12 mouse cellular contexts compared by ENCODE assay signal in genomic region chr11:35389780-35390435, GRCm38 (mm10).
"Had no signal": no experiment of that assay in that cellular context is flagged by ENCODE, and none has a peak within 500 bp of the region (broad histone marks: within the 10 kb centered on the region; RNA-seq: fewer than 3 reads in every experiment).

No protein-coding gene starts in this region.

- H3K4me3 ChIP-seq: kidney, embryonic 15.5 days; midbrain, embryonic 10.5 days; neural tube, embryonic 12.5 days; stomach, embryonic 15.5 days had no signal

- DNase-seq: layer of hippocampus, adult 9-11 months; liver; lung, adult 18-20 months; lung, postnatal 4 days; midbrain, embryonic 14.5 days; thymus, adult 2 months; thymus, postnatal 25 days had no signal

- H3K4me2 ChIP-seq: kidney, embryonic 15.5 days; neural tube, embryonic 12.5 days; stomach, embryonic 15.5 days had no signal

- H3K27me3 ChIP-seq: neural tube, embryonic 12.5 days; stomach, embryonic 15.5 days had no signal

- H3K27ac ChIP-seq: kidney, embryonic 15.5 days; liver, embryonic 14.5 days; midbrain, embryonic 10.5 days; neural tube, embryonic 12.5 days; stomach, embryonic 15.5 days had no signal

- H3K36me3 ChIP-seq: kidney, embryonic 15.5 days; midbrain, embryonic 10.5 days; neural tube, embryonic 12.5 days; stomach, embryonic 15.5 days had no signal

- H3K9ac ChIP-seq: kidney, embryonic 15.5 days; liver, embryonic 14.5 days; neural tube, embryonic 12.5 days; stomach, embryonic 15.5 days had no signal

- H3K9me3 ChIP-seq: kidney, embryonic 15.5 days; midbrain, embryonic 10.5 days; neural tube, embryonic 12.5 days; stomach, embryonic 15.5 days had no signal
